Mouse (Mus musculus): Measurements from ENCODE around the gene Mgst3. TPM values are rescaled to one million over a fixed set of nuclear protein-coding genes. Genes with fewer than 3 reads are reported as not detected.
A peak's percentile ranks its signal among the peaks of the same experiment; 100 is the strongest.
"Not testable (repeated sequence)": the region's sequence is repeated elsewhere in the genome, so short reads cannot be mapped to it uniquely, and the experiment has no call there.

The Mgst3 gene
- polyA plus RNA-seq, 1 experiment from 2014 or later: 120 TPM

DNA sequence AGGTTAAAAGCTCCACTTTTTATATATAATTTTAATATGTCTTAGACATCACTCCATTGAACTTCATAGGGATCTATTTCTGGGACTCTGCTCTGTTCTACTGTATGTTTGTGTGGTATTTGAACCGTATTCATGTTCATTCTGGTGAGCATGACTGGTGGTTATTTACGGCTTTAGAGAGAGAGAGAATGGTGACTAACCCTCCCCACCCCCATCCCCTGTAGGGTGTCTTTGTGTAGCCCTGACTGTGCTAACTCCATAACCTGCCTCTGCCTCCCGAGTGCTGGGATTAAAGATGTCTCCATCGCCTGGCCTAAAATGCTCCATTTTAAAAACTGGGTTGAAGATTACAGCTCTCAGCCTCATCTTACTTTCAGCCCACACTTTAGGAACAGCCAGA, 33.4 kb downstream of the Mgst3 start:
- 82% methylated on average over 4 of the region's 4 CpGs for WGBS
- Histone ChIP-seq H3K27ac (replicated peaks) (no peak overlapping the region), H3K27me3 (replicated peaks) (no peaks in the 10 kb centered on the region), H3K4me2 (no peak overlapping the region), H3K4me1 (0 out of 2 replicates have a peak, but pooled peaks cover 3% of the 10 kb centered on the region), H3K9ac (no peak overlapping the region), H3K9me3 (no peaks in the 10 kb centered on the region), H3K4me3 (no peak overlapping the region), H3K36me3 (peaks cover 60% of the 10 kb centered on the region)
- ATAC-seq (ENCODE audit: extremely low read depth, insufficient number of reproducible peaks, low FRiP score, low TSS enrichment): no peak

DNA sequence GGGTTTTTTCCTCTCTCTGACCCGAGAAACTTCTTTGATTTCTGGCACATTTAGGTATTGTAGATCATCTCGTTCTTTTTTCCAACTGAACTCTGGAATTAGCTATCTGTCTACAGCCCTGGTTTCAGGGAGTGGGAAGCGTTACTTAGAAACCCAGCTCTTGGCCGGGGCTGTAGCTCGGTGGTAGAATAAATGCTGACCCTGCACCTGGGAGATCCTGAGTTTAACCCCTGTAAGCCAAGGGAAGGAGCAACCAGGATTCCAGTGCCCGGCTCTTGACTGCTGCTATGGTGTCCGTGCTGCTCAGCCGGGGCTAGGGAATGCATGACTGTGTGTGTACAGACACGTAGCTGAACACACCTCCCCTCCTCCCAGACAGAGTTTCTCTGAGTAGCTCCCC, 34.9 kb downstream of the Mgst3 start:
- Histone ChIP-seq H3K27me3 (replicated peaks) (no peaks in the 10 kb centered on the region), H3K4me2 (no peak overlapping the region), H3K27ac (replicated peaks) (no peak overlapping the region), H3K4me3 (no peak overlapping the region), H3K9ac (no peak overlapping the region), H3K9me3 (no peaks in the 10 kb centered on the region), H3K36me3 (peaks cover 65% of the 10 kb centered on the region), H3K4me1 (0 out of 2 replicates have a peak, but pooled peaks cover 3% of the 10 kb centered on the region)
- ATAC-seq (ENCODE audit: extremely low read depth, insufficient number of reproducible peaks, low FRiP score, low TSS enrichment): no peak
- 86% methylated on average over 9 of the region's 9 CpGs for WGBS

DNA sequence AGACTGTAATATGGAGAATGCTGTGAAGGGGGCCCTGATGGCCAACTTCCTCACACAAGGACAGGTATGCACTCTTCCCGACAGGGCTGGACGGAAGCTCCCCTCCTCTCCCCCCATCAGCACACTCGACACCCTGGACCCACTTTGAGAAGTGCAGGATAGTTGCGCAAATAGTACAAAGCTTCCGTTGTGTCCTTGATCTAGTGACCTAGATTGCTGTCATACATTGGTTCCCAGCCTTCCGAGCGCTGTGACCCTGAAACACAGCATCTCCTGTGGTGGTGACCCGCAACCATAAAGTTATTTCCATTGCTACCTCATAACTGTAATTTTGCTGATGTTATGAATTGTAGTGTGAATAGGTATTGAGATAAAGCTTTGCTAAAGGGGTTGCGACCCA, 36.3 kb downstream of the Mgst3 start:
- H3K9me3 ChIP-seq: no peaks in the 10 kb centered on the region
- no peaks in the 10 kb centered on the region for H3K27me3 ChIP-seq (replicated peaks)
- no peak overlapping the region for H3K27ac ChIP-seq (replicated peaks)
- H3K4me3 ChIP-seq: no peak overlapping the region
- H3K36me3 ChIP-seq: peaks cover 71% of the 10 kb centered on the region
- no peak overlapping the region for H3K9ac ChIP-seq
- no peak for ATAC-seq (ENCODE audit: extremely low read depth, insufficient number of reproducible peaks, low FRiP score, low TSS enrichment)
- H3K4me2 ChIP-seq: no peak overlapping the region
- H3K4me1 ChIP-seq: no peaks in the 10 kb centered on the region
- WGBS: 90% methylated on average over 9 of the region's 9 CpGs

DNA sequence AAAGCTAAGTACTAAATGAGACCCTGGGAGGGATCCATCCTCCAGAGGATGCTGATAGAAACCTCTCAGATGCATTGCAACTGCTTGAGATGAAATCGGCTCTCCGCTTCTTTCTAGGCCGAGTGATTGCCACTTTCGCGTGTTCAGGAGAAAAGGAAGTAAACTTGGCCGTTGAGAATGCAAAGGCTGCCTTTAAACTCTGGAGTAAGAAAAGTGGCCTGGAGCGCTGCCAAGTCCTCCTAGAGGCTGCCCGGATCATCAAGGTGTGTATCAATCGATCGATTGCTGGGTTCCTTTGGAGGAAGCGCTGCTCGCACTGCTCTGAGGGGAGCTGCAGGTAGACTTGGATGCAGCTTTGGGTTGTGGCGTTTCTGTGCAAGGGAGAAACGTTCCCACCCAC, 41.2 kb downstream of the Mgst3 start:
- peaks cover 10% of the 10 kb centered on the region for H3K4me1 ChIP-seq
- 86% methylated on average over 14 of the region's 14 CpGs for WGBS

DNA sequence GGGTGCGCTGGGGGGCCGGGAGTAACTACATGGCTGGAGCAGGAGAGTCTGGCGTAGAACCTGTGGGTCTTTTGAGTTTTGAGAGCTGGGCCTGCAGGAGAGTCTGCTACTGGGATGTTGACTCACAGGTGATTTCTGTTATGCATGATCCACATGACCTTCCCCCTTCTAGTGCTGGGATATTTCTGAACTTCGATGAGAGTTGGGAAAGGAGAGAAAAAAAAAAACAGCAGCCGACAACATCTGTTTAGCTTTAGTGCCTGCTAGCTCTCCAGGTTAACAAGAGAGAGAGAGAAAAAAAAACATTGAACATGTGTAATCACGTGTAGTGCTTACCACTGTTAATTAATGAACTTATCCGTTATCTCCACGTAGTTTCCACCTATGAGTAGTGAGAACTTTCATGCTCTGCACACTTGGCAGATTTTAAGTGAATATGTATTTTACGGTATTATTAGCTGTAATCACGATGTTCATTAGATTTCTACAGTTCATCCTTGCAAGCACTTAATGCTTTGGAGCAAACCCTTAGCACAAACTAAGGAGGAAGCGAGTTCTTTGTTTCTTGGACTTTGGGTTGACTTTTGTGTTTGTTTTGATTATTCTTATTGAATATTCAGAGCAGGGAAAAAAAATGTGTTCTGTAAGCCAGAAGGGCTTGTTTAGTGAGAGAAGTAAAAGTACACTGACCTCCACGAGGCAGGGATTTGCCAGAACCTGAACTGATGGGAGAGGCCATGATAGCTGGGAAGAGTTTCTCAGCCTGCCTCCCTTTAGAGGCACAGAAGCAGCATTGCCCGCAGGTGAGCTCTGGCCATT, 42.8 kb downstream of the Mgst3 start:
- peak overlapping the region; percentile 90 for H3K4me2 ChIP-seq
- H3K4me1 ChIP-seq: peaks cover 10% of the 10 kb centered on the region
- peak overlapping the region; percentile 70 for H3K4me3 ChIP-seq
- H3K9me3 ChIP-seq: no peaks in the 10 kb centered on the region
- ATAC-seq (ENCODE audit: extremely low read depth, insufficient number of reproducible peaks, low FRiP score, low TSS enrichment): 0 out of 2 replicates have a peak, but pooled peaks have one; percentile 7
- peak overlapping the region; percentile 71 for H3K27ac ChIP-seq (replicated peaks)
- 31% methylated on average over 13 of the region's 13 CpGs for WGBS
- peak overlapping the region; percentile 83 for H3K9ac ChIP-seq
- no peaks in the 10 kb centered on the region for H3K27me3 ChIP-seq (replicated peaks)
- peaks cover 28% of the 10 kb centered on the region for H3K36me3 ChIP-seq

More for the DNA sequence above, 41.2 kb downstream of the Mgst3 start:
- Histone ChIP-seq H3K4me2 (no peak overlapping the region), H3K27me3 (replicated peaks) (no peaks in the 10 kb centered on the region), H3K27ac (replicated peaks) (no peak overlapping the region), H3K4me3 (no peak overlapping the region), H3K9ac (no peak overlapping the region), H3K36me3 (peaks cover 42% of the 10 kb centered on the region), H3K9me3 (no peaks in the 10 kb centered on the region)
- no peak for ATAC-seq (ENCODE audit: extremely low read depth, insufficient number of reproducible peaks, low FRiP score, low TSS enrichment)

DNA sequence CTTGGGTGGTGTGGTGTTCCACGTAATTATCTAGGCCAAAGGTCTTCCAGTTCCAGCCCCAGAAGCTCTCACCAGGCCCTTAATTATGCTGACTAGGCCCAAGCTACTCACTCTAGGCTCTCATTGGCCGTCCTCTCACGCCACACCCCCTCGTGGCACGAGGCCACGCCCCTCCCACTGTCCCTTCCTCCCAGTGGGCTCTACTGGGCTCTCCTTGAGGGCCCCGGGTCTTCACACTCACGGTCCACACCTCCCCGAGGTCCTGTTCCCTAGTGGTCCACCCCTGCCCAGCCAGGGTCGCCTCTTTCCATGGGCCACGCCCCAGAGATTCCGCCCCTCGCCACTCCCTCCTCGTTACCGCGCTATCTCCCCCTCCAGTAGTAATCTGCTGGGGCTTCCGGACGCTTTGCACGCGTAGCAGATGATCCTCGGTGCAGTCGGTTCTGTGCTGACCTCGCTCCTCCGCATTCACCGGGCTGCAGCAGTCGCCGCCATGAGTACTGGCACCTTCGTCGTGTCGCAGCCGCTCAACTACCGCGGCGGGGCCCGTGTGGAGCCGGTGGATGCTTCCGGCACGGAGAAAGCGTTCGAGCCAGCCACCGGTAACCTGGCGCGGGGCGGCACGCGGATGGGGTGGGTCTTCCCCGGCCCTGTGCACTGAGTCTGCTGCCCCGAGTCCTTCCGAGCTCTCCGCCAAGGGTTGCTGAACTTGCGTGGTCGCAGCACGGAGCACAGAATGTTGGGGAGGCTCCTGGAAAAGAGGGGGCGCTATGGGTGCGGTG, 43.6 kb downstream of the Mgst3 start, which contains the start of gene Aldh9a1:
Aldh9a1 (plus strand) TSS at position 177 of the 782 bp plus-strand sequence.
- Histone ChIP-seq H3K4me2 (peak within 1 kb of the TSS; percentile 90), H3K9ac (peak within 1 kb of the TSS; percentile 83), H3K4me3 (peak within 1 kb of the TSS; percentile 70), H3K27ac (replicated peaks) (peak within 1 kb of the TSS; percentile 71), H3K27me3 (replicated peaks) (no peaks in the 10 kb centered on the region), H3K36me3 (peaks cover 20% of the 10 kb centered on the region), H3K9me3 (no peaks in the 10 kb centered on the region), H3K4me1 (peaks cover 10% of the 10 kb centered on the region)
- ATAC-seq (ENCODE audit: extremely low read depth, insufficient number of reproducible peaks, low FRiP score, low TSS enrichment): peak; percentile 95
- under 1% methylated on average over 51 of the region's 55 CpGs for WGBS

DNA sequence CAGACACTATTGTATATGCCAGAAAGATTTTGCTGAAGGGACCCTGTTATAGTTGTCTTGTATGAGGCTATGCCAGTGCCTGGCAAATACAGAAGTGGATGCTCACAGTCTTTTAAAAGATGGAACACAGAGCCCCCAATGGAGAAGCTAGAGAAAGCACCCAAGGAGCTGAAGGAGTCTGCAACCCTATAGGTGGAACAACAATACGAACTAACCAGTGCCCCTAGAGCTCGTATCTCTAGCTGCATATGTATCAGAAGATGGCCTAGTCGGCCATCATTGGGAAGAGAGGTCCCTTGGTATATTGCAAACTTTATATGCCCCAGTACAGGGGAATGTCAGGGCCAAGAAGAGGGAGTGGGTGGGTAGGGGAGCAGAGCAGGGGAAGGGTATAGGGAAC, 44.4 kb downstream of the Mgst3 start:
- Histone ChIP-seq H3K4me3 (peak overlapping the region; percentile 70; the same call in 1 of the 2 replicates), H3K36me3 (peaks cover 12% of the 10 kb centered on the region), H3K4me2 (peak overlapping the region; percentile 90), H3K27ac (replicated peaks) (peak overlapping the region; percentile 71; the same call in 1 of the 2 replicates)
- ATAC-seq (ENCODE audit: extremely low read depth, insufficient number of reproducible peaks, low FRiP score, low TSS enrichment); H3K9me3 ChIP-seq; H3K27me3 ChIP-seq (replicated peaks); H3K9ac ChIP-seq; H3K4me1 ChIP-seq: not testable (repeated sequence)
- WGBS: 61% methylated on average over 3 of the region's 3 CpGs

DNA sequence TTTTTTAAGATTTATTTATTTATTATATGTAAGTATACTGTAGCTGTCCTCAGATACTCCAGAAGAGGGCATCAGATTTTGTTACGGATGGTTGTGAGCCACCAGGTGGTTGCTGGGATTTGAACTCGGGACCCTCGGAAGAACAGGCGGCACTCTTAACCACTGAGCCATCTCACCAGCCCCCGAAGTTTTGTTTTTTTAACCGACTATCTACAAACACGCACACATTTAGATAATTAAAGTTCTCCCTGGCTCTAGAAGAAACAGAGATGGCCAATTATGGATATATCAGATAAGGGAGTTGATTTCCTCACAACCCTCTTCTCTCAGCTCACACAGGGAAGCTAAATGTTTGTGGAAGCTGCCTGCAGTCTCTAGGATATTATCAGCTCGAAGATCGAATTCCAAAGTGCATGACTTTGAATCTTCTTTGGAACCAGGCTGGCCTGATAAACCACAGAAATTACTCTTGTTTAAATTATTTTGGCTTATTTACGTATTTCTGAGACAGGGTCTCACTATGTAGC, 47.6 kb downstream of the Mgst3 start:
- ATAC-seq (ENCODE audit: extremely low read depth, insufficient number of reproducible peaks, low FRiP score, low TSS enrichment); H3K4me3 ChIP-seq; H3K4me2 ChIP-seq; H3K36me3 ChIP-seq; H3K4me1 ChIP-seq; H3K9me3 ChIP-seq; H3K27ac ChIP-seq (replicated peaks); H3K27me3 ChIP-seq (replicated peaks); H3K9ac ChIP-seq: not testable (repeated sequence)
- WGBS: 83% methylated on average over 10 of the region's 10 CpGs

DNA sequence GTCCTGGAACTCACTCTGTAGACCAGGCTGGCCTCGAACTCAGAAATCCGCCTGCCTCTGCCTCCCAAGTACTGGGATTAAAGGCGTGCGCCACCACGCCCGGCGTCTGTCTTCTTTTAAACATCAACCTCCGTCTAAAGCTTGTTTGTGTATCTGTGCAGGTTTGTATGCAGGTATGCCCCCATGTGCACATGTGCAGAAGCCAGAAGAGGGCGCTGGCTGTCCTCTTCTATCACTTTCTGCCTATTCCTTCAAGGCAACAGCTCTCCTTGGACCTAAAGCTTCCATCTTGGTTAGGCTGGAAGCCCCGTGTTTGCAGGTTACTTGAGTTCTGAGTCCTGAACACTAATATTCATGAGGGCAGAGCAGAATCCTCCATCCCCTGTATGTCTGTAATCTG, 50.8 kb downstream of the Mgst3 start:
- 0 out of 2 replicates have a peak, but pooled peaks cover 4% of the 10 kb centered on the region for H3K4me1 ChIP-seq
- H3K9ac ChIP-seq: no peak overlapping the region
- H3K27me3 ChIP-seq (replicated peaks): peaks cover 7% of the 10 kb centered on the region; the same call in 1 of the 2 replicates
- 85% methylated on average over 10 of the region's 10 CpGs for WGBS
- no peak overlapping the region for H3K4me2 ChIP-seq
- no peak overlapping the region for H3K4me3 ChIP-seq
- no peaks in the 10 kb centered on the region for H3K36me3 ChIP-seq
- no peaks in the 10 kb centered on the region for H3K9me3 ChIP-seq
- H3K27ac ChIP-seq (replicated peaks): no peak overlapping the region
- no peak for ATAC-seq (ENCODE audit: extremely low read depth, insufficient number of reproducible peaks, low FRiP score, low TSS enrichment)

DNA sequence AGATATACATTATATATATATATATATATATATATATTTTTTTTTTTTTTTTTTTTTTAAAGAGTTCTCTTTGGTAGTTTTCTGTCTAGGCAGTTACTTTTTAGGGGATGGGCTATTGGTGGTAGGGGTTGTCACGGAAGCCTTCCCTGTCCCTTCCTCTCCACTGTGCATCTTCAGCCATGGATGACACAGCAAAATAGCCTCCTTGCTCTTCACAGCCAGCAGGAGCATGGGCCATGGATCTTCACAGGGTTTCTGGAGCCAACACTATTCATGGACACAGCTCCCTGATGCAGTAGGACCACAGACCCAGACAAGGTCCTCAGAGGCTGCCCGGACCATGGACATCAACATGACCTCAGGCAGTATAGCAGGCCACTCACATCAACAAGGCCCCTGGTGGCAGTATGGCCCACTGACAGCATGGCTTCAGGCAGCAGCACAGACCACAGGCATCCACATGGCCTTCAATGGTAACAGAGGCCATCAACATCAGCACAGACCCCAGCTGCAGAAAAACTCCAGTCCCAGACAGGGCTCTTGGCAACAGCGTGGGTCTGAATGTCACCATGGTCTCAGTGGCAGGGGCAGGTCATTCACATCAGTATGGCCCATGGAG, 52.6 kb downstream of the Mgst3 start:
- peak overlapping the region; percentile 90 for H3K4me2 ChIP-seq
- WGBS: 88% methylated on average over 3 of the region's 3 CpGs
- no peak overlapping the region for H3K27ac ChIP-seq (replicated peaks)
- H3K9me3 ChIP-seq: no peaks in the 10 kb centered on the region
- 0 out of 2 replicates have a peak, but pooled peaks cover 4% of the 10 kb centered on the region for H3K4me1 ChIP-seq
- ATAC-seq (ENCODE audit: extremely low read depth, insufficient number of reproducible peaks, low FRiP score, low TSS enrichment): no peak
- H3K4me3 ChIP-seq: peak overlapping the region; percentile 61; the same call in 1 of the 2 replicates
- H3K27me3 ChIP-seq (replicated peaks): peaks cover 7% of the 10 kb centered on the region; the same call in 1 of the 2 replicates
- no peak overlapping the region for H3K9ac ChIP-seq
- H3K36me3 ChIP-seq: no peaks in the 10 kb centered on the region
